13 mouse cellular contexts compared by ENCODE assay signal in the genomic region with DNA sequence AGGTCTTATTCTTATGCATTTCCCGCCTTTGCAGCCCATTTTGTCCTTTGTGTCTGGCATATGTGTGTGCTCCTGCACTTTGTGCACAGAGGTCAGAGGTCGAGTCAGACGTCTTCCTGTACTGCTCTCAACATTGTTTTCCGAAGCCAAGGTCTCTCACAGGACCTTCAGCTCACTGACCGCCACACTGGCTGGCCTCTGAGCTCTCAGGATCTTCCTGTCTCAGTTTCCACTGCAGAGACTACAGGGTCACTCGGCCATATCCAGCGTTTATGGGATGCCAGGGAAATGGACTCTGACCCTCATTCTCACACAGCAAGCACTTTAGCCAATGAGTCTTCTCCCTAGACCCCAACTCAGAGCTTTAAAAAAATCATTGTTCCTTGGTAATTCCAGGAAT. TPM values are rescaled to one million over a fixed set of nuclear protein-coding genes. Genes with fewer than 3 reads are reported as not detected.
DNase-seq lines count a peak whose midpoint lies in the region; ATAC-seq and TF ChIP-seq lines count a peak whose summit lies in the region.
"Had no signal": no experiment of that assay in that cellular context is flagged by ENCODE, and none has a peak within 500 bp of the region (broad histone marks: within the 10 kb centered on the region; RNA-seq: fewer than 3 reads in every experiment).

No protein-coding gene starts in this region.

- no peak overlapping the region for H3K4me2 ChIP-seq in lung, embryonic 14.5 days
- H3K4me2 ChIP-seq in liver, postnatal 0 days (ENCODE audit: low read depth, low read length), result no peak overlapping the region
- H3K4me2 ChIP-seq: hindbrain, embryonic 15.5 days; midbrain, embryonic 13.5 days had no signal

- H3K36me3 ChIP-seq in lung, embryonic 14.5 days (ENCODE audit: insufficient read depth), result no peaks in the 10 kb centered on the region
- H3K36me3 ChIP-seq in liver, postnatal 0 days (replicated peaks; ENCODE audit: insufficient read depth, low read length), result no peaks in the 10 kb centered on the region
- H3K36me3 ChIP-seq: hindbrain, embryonic 15.5 days; midbrain, embryonic 13.5 days had no signal

- H3K9me3 ChIP-seq in lung, embryonic 14.5 days (ENCODE audit: low read depth, low read length), result no peaks in the 10 kb centered on the region
- H3K9me3 ChIP-seq in liver, postnatal 0 days (ENCODE audit: low read length), result no peaks in the 10 kb centered on the region
- H3K9me3 ChIP-seq: hindbrain, embryonic 15.5 days; midbrain, embryonic 13.5 days had no signal

- WGBS in lung, embryonic 14.5 days, result 54% methylated on average over 7 of the region's 7 CpGs
- 45% methylated on average over 7 of the region's 7 CpGs for WGBS in liver, postnatal 0 days (ENCODE audit: insufficient replicate concordance)

- no peak for ATAC-seq in lung, embryonic 14.5 days (ENCODE audit: insufficient read depth)
- ATAC-seq in liver, postnatal 0 days, result peak; percentile 67
- ATAC-seq: lung, postnatal 0 days; midbrain, embryonic 13.5 days had no signal

- 0 out of 2 replicates have a peak overlapping the region, but pooled peaks have one; percentile 18 for H3K27ac ChIP-seq in lung, embryonic 14.5 days (ENCODE audit: low read depth)
- 0 out of 2 replicates have a peak overlapping the region, but pooled peaks have one; percentile 18 for H3K27ac ChIP-seq in liver, postnatal 0 days (ENCODE audit: low read depth)
- H3K27ac ChIP-seq: hindbrain, embryonic 15.5 days; midbrain, embryonic 13.5 days had no signal

- no peaks in the 10 kb centered on the region for H3K27me3 ChIP-seq in lung, embryonic 14.5 days (ENCODE audit: insufficient read depth, low read length)
- no peaks in the 10 kb centered on the region for H3K27me3 ChIP-seq in liver, postnatal 0 days (ENCODE audit: insufficient read depth, low read length)
- H3K27me3 ChIP-seq: hindbrain, embryonic 15.5 days; midbrain, embryonic 13.5 days had no signal

- TF ChIP-seq CTCF in lung, embryonic 14.5 days (IDR thresholded peaks at IDR 0.05; ENCODE audit: low read depth), result no peak
- no peak for TF ChIP-seq CTCF in liver, postnatal 0 days (IDR thresholded peaks at IDR 0.05; ENCODE audit: low read depth)

- H3K4me3 ChIP-seq in lung, embryonic 14.5 days (ENCODE audit: low read depth, low read length), result no peak overlapping the region
- H3K4me3 ChIP-seq in liver, postnatal 0 days (ENCODE audit: low read depth, low read length), result no peak overlapping the region
- H3K4me3 ChIP-seq: hindbrain, embryonic 15.5 days; midbrain, embryonic 13.5 days had no signal

- no peak for DNase-seq in lung, embryonic 14.5 days
- no peak for DNase-seq in lung, postnatal 36 days
- DNase-seq in kidney, adult 11 months, result peak; percentile 67
- DNase-seq in kidney, postnatal 25 days, result peak; percentile 30 to 70
- no peak for DNase-seq in liver, postnatal 0 days
- no peak for DNase-seq in right cerebral cortex, postnatal 25 days
- DNase-seq in cerebellum, postnatal 4 days (ENCODE audit: low spot score in 2 of 2), result no peak
- no peak for DNase-seq in cerebellum, adult 9-10 months
- DNase-seq: cerebellum, postnatal 10 days; thymus, adult 18-20 months had no signal

- no peaks in the 10 kb centered on the region for H3K4me1 ChIP-seq in lung, embryonic 14.5 days (ENCODE audit: insufficient read depth)
- H3K4me1 ChIP-seq in liver, postnatal 0 days (ENCODE audit: insufficient read depth), result peaks cover 7% of the 10 kb centered on the region
- H3K4me1 ChIP-seq: hindbrain, embryonic 15.5 days; midbrain, embryonic 13.5 days had no signal

- TF ChIP-seq EP300 in liver, postnatal 0 days (IDR thresholded peaks at IDR 0.05; ENCODE audit: low read depth), result no peak

- no peak overlapping the region for H3K9ac ChIP-seq in lung, embryonic 14.5 days
- no peak overlapping the region for H3K9ac ChIP-seq in liver, postnatal 0 days (replicated peaks)
- H3K9ac ChIP-seq: hindbrain, embryonic 15.5 days; midbrain, embryonic 13.5 days had no signal

RNA-seq across cellular contexts. Expression of a gene that starts 19.3 kb away (rescaled TPM):
- polyA plus RNA-seq in lung, embryonic 14.5 days (2014; fragmentation: Nextera tagmentation; extraction: Ambion mirVana), result 48.7 and 49.7 TPM in 2 replicates
- 11.7 and 12.4 TPM in 2 replicates for polyA plus RNA-seq in liver, postnatal 0 days (2015; fragmentation: Nextera tagmentation; extraction: Ambion mirVana)

RNA-seq across cellular contexts. Expression of a gene that starts 19.4 kb away (rescaled TPM):
- polyA plus RNA-seq in lung, embryonic 14.5 days (2014; fragmentation: Nextera tagmentation; extraction: Ambion mirVana), result 2,008 and 2,115 TPM in 2 replicates
- 421 and 439 TPM in 2 replicates for polyA plus RNA-seq in liver, postnatal 0 days (2015; fragmentation: Nextera tagmentation; extraction: Ambion mirVana)

Comparison
In these comparisons a context has a peak if more than half of its experiments do, and no peak if none do; other contexts are left out.
1. DNase-seq: peak in kidney, adult 11 months (single experiment) and kidney, postnatal 25 days (2 of 2); none in lung, embryonic 14.5 days (single experiment), lung, postnatal 36 days (single experiment), liver, postnatal 0 days (single experiment), right cerebral cortex, postnatal 25 days (single experiment), cerebellum, postnatal 4 days (0 of 2) and cerebellum, adult 9-10 months (single experiment).